Mouse (Mus musculus): Measurements from ENCODE around the gene Rcan3.

DNA sequence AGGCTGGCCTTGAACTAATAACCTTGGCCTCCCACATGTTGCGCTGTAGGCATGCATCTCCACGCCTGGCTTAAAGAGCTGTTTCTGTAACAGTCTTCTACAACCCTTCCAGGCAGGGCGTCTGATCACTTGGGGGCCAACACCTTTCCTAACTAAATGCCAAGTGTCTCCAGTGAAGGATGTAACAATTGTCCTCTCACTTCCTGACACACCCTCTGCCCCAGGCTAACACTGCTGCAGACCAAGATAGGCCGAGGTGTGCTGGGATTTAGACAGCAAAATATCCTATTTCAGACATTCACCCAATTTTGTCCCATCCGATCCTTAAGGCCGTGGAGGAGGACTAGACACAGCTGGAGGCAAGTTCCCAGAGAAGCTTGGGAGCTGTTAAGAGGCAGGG, 19.5 kb upstream of the Rcan3 start:
- TF ChIP-seq CEBPB (IDR thresholded peaks at IDR 0.05; ENCODE audit: low read depth) (no peak), CTCF (IDR thresholded peaks at IDR 0.05; ENCODE audit: control insufficient read depth, insufficient read depth, insufficient read length) (no peak), USF1 (IDR thresholded peaks at IDR 0.05; ENCODE audit: low read depth) (no peak)

Measured in C2C12 (cell line).